ENCODE assay signal across 27 mouse cellular contexts in genomic region chr7:66960246-66961033, GRCm38 (mm10).
DNase-seq lines count a peak whose midpoint lies in the region; ATAC-seq and TF ChIP-seq lines count a peak whose summit lies in the region.
"Had no signal": no experiment of that assay in that cellular context is flagged by ENCODE, and none has a peak within 500 bp of the region (broad histone marks: within the 10 kb centered on the region; RNA-seq: fewer than 3 reads in every experiment).

No protein-coding gene starts in this region.

- no peak for TF ChIP-seq POLR2A in lung, adult 2 months (IDR thresholded peaks at IDR 0.05; ENCODE audit: borderline replicate concordance, extremely low read depth, low read depth, low read length)

- H3K4me2 ChIP-seq in kidney, embryonic 15.5 days = no peak overlapping the region
- H3K4me2 ChIP-seq: embryonic facial prominence, embryonic 13.5 days; forebrain, embryonic 12.5 days; heart, embryonic 11.5 days; hindbrain, embryonic 14.5 days; limb, embryonic 12.5 days; liver, embryonic 11.5 days; midbrain, embryonic 11.5 days; neural tube, embryonic 15.5 days had no signal

- peak overlapping the region; percentile 45 for H3K27ac ChIP-seq in kidney, embryonic 15.5 days
- H3K27ac ChIP-seq: embryonic facial prominence, embryonic 13.5 days; forebrain, embryonic 12.5 days; hindbrain, embryonic 14.5 days; neural tube, embryonic 15.5 days had no signal

- peak; percentile 93 for DNase-seq in heart, adult 11 months
- no peak for DNase-seq in heart, adult 18-20 months
- no peak for DNase-seq in kidney, postnatal 36 days
- DNase-seq in lung, postnatal 14 days = peak; percentile 43
- no peak for DNase-seq in lung, adult 2 months
- DNase-seq in lung, postnatal 36 days = peak; percentile 47
- DNase-seq: adrenal gland, postnatal 25 days; cerebellum, adult 8-10 months; cerebellum, postnatal 36 days; embryo, embryonic 11 days; heart, postnatal 36 days; liver, postnatal 0 days; right cerebral cortex, adult 18-20 months; right cerebral cortex, postnatal 4 days; thymus, adult 18-20 months had no signal

- no peaks in the 10 kb centered on the region for H3K27me3 ChIP-seq in kidney, embryonic 15.5 days
- H3K27me3 ChIP-seq: embryonic facial prominence, embryonic 13.5 days; forebrain, embryonic 12.5 days; limb, embryonic 12.5 days; neural tube, embryonic 15.5 days had no signal

- TF ChIP-seq CTCF in lung, adult 2 months (IDR thresholded peaks at IDR 0.05; ENCODE audit: insufficient read depth, low read length) = no peak

- WGBS in kidney, embryonic 15.5 days = 39% methylated on average over 8 of the region's 8 CpGs
- 47% methylated on average over 8 of the region's 8 CpGs for WGBS in lung, adult 2 months

- no peak overlapping the region for H3K9ac ChIP-seq in kidney, embryonic 15.5 days
- H3K9ac ChIP-seq: embryonic facial prominence, embryonic 13.5 days; forebrain, embryonic 12.5 days; hindbrain, embryonic 14.5 days; limb, embryonic 12.5 days; liver, postnatal 0 days; neural tube, embryonic 15.5 days had no signal

- no peaks in the 10 kb centered on the region for H3K36me3 ChIP-seq in kidney, embryonic 15.5 days
- H3K36me3 ChIP-seq: embryonic facial prominence, embryonic 13.5 days; forebrain, embryonic 12.5 days; limb, embryonic 12.5 days; neural tube, embryonic 15.5 days had no signal

- no peak overlapping the region for H3K4me3 ChIP-seq in kidney, embryonic 15.5 days (replicated peaks)
- H3K4me3 ChIP-seq in lung, adult 2 months (replicated peaks; ENCODE audit: extremely low read depth, low read depth, low read length) = no peak overlapping the region
- H3K4me3 ChIP-seq: embryonic facial prominence, embryonic 13.5 days; erythroblast, embryonic 14.5 days; forebrain, embryonic 12.5 days; limb, embryonic 12.5 days; neural tube, embryonic 15.5 days had no signal

- peak; percentile 79 for ATAC-seq in kidney, embryonic 15.5 days (replicated peaks; ENCODE audit: low FRiP score)
- ATAC-seq: CD4-positive, CD25-positive, alpha-beta regulatory T cell, adult 4 months; inflammation-experienced regulatory T-cells, adult 6 months; liver, postnatal 0 days had no signal

- H3K9me3 ChIP-seq in kidney, embryonic 15.5 days (replicated peaks) = no peaks in the 10 kb centered on the region
- H3K9me3 ChIP-seq: embryonic facial prominence, embryonic 13.5 days; forebrain, embryonic 12.5 days; limb, embryonic 12.5 days; neural tube, embryonic 15.5 days had no signal

- peaks cover 37% of the 10 kb centered on the region for H3K4me1 ChIP-seq in kidney, embryonic 15.5 days
- H3K4me1 ChIP-seq in lung, adult 2 months (ENCODE audit: control insufficient read depth, insufficient read depth, low read length) = peaks cover 12% of the 10 kb centered on the region
- H3K4me1 ChIP-seq: forebrain, embryonic 12.5 days had no signal

Comparison
In these comparisons a context has a peak if more than half of its experiments do, and no peak if none do; other contexts are left out.
1. DNase-seq: peak in heart, adult 11 months (single experiment), lung, postnatal 14 days (single experiment) and lung, postnatal 36 days (single experiment); none in heart, adult 18-20 months (0 of 2), kidney, postnatal 36 days (0 of 2) and lung, adult 2 months (single experiment).